Mouse (Mus musculus) CH12.LX (cell line): ENCODE data around the gene Mgll.

Source experiments
- CTCF ChIP-seq, 2 experiments: IDR thresholded peaks in 1 of 2; conservative IDR thresholded peaks in 1 of 2; 2 replicates each; pipeline ENCODE4 v1.5.1; 2011 to 2012; ENCODE audit warnings: low read depth in 2 of 2, low read length in 2 of 2, improper control_type of control experiment in 1 of 2, inconsistent platforms in 1 of 2, mild to moderate bottlenecking in 1 of 2, moderate library complexity in 1 of 2
- E2F4 ChIP-seq: IDR thresholded peaks from 2 replicates; pipeline ENCODE4 v1.6.1; 2011; ENCODE audit warnings: low read depth, low read length, improper control_type of control experiment; ENCODE audit not compliant: insufficient replicate concordance
- EP300 ChIP-seq: IDR thresholded peaks from 2 replicates; pipeline ENCODE4 v1.6.1; 2011; ENCODE audit warnings: low read length, improper control_type of control experiment
- MAZ ChIP-seq: IDR thresholded peaks from 2 replicates; pipeline ENCODE4 v1.6.1; 2012; ENCODE audit warnings: low read depth, mild to moderate bottlenecking, inconsistent platforms, low read length, improper control_type of control experiment, moderate library complexity
- MXI1 ChIP-seq: IDR thresholded peaks from 2 replicates; pipeline ENCODE4 v1.6.1; 2011; ENCODE audit warnings: mild to moderate bottlenecking, low read depth, low read length, improper control_type of control experiment
- POLR2A ChIP-seq: IDR thresholded peaks from 2 replicates; pipeline ENCODE4 v1.6.1; 2011; ENCODE audit warnings: low read depth, mild to moderate bottlenecking, improper control_type of control experiment, low read length
- POLR2AphosphoS2 ChIP-seq: IDR thresholded peaks from 2 replicates; pipeline ENCODE4 v1.6.1; 2011; ENCODE audit warnings: low read depth, low read length, improper control_type of control experiment
- RCOR1 ChIP-seq: conservative IDR thresholded peaks from 2 replicates; pipeline ENCODE4 v1.6.1; 2012; ENCODE audit warnings: low read depth, mild to moderate bottlenecking, inconsistent platforms, low read length, improper control_type of control experiment
- TBP ChIP-seq: conservative IDR thresholded peaks from 2 replicates; pipeline ENCODE4 v1.6.1; 2011; ENCODE audit warnings: low read depth, low read length, improper control_type of control experiment
- USF2 ChIP-seq: conservative IDR thresholded peaks from 2 replicates; pipeline ENCODE4 v1.6.1; 2011; ENCODE audit warnings: low read depth, low read length, improper control_type of control experiment

- no peak for TF ChIP-seq TBP
- TF ChIP-seq MXI1, result no peak
- TF ChIP-seq MAZ, result no peak
- TF ChIP-seq POLR2AphosphoS2, result no peak
- TF ChIP-seq POLR2A, result 0 out of 2 replicates have a peak, but pooled peaks have one; percentile 1
- no peak for TF ChIP-seq RCOR1
- TF ChIP-seq USF2, result no peak
- no peak for TF ChIP-seq CTCF (conservative IDR thresholded peaks at IDR 0.05 in 1 of 2, IDR thresholded peaks at IDR 0.05 in 1 of 2; ENCODE audit: low read depth in 2 of 2, low read length in 2 of 2)
- no peak for TF ChIP-seq E2F4
- TF ChIP-seq EP300, result no peak
Measured at GRCm38 (mm10) chr6:88764281-88764680, 40.1 kb downstream of the Mgll start.
